Mouse (Mus musculus): ENCODE results near the gene Xxylt1. TPM values are rescaled to one million over a fixed set of nuclear protein-coding genes. Genes with fewer than 3 reads are reported as not detected.

Xxylt1 gene
- polyA plus RNA-seq, 1 experiment from 2014 or later = 8.0 TPM

- no peak overlapping the region for H3K4me2 ChIP-seq (replicated peaks; ENCODE audit: low read depth, low read length)
- no peak overlapping the region for H3K27ac ChIP-seq (ENCODE audit: low read length)
- H3K9me3 ChIP-seq (ENCODE audit: low read length) = no peaks in the 10 kb centered on the region
- DNase-seq (ENCODE audit: low spot score) (no peak), ATAC-seq (no peak)
- no peaks in the 10 kb centered on the region for H3K4me1 ChIP-seq (ENCODE audit: insufficient read depth, low read depth, low read length)
- H3K36me3 ChIP-seq (ENCODE audit: insufficient read depth, low read length) = no peaks in the 10 kb centered on the region
- no peak overlapping the region for H3K9ac ChIP-seq (replicated peaks; ENCODE audit: low read depth)
- 90% methylated on average over 3 of the region's 3 CpGs for WGBS
- H3K27me3 ChIP-seq (replicated peaks; ENCODE audit: insufficient read depth, low read length) = no peaks in the 10 kb centered on the region
- no peak for TF ChIP-seq CTCF (IDR thresholded peaks at IDR 0.05)
- TF ChIP-seq EP300 (IDR thresholded peaks at IDR 0.05) = no peak
- no peak overlapping the region for H3K4me3 ChIP-seq (ENCODE audit: low read depth, low read length)
These were observed 6.8 kb downstream of the Xxylt1 start for GRCm38 (mm10) chr16:31074324-31074908.

GRCm38 (mm10) chr16:31071731-31072130 is 9.5 kb downstream of the Xxylt1 start:
- Histone ChIP-seq H3K4me1 (ENCODE audit: insufficient read depth, low read depth, low read length) (peaks cover 7% of the 10 kb centered on the region; the same call in 1 of the 2 replicates), H3K36me3 (ENCODE audit: insufficient read depth, low read length) (no peaks in the 10 kb centered on the region), H3K9me3 (ENCODE audit: low read length) (no peaks in the 10 kb centered on the region), H3K27me3 (replicated peaks; ENCODE audit: insufficient read depth, low read length) (no peaks in the 10 kb centered on the region), H3K9ac (replicated peaks; ENCODE audit: low read depth) (no peak overlapping the region), H3K27ac (ENCODE audit: low read length) (no peak overlapping the region), H3K4me2 (replicated peaks; ENCODE audit: low read depth, low read length) (no peak overlapping the region), H3K4me3 (ENCODE audit: low read depth, low read length) (no peak overlapping the region)
- WGBS = 82% methylated on average over 6 of the region's 6 CpGs
- no peak for DNase-seq (ENCODE audit: low spot score)
- ATAC-seq = no peak
- TF ChIP-seq EP300 (IDR thresholded peaks at IDR 0.05) = no peak
- TF ChIP-seq CTCF (IDR thresholded peaks at IDR 0.05) = no peak

GRCm38 (mm10) chr16:31070358-31071133 is 10.7 kb downstream of the Xxylt1 start:
- Histone ChIP-seq H3K9ac (replicated peaks; ENCODE audit: low read depth) (no peak overlapping the region), H3K27ac (ENCODE audit: low read length) (no peak overlapping the region), H3K9me3 (ENCODE audit: low read length) (no peaks in the 10 kb centered on the region), H3K27me3 (replicated peaks; ENCODE audit: insufficient read depth, low read length) (no peaks in the 10 kb centered on the region), H3K4me3 (ENCODE audit: low read depth, low read length) (no peak overlapping the region), H3K4me2 (replicated peaks; ENCODE audit: low read depth, low read length) (peak overlapping the region; percentile 31), H3K36me3 (ENCODE audit: insufficient read depth, low read length) (no peaks in the 10 kb centered on the region), H3K4me1 (ENCODE audit: insufficient read depth, low read depth, low read length) (peaks cover 7% of the 10 kb centered on the region; the same call in 1 of the 2 replicates)
- ATAC-seq = peak; percentile 52
- TF ChIP-seq CTCF (IDR thresholded peaks at IDR 0.05) (peak; percentile 98), EP300 (IDR thresholded peaks at IDR 0.05) (no peak)
- 14% methylated on average over 21 of the region's 21 CpGs for WGBS
- DNase-seq (ENCODE audit: low spot score) = peak; percentile 91

- DNase-seq (ENCODE audit: low spot score) (no peak), ATAC-seq (0 out of 2 replicates have a peak, but pooled peaks have one; percentile 20)
- peaks cover 7% of the 10 kb centered on the region; the same call in 1 of the 2 replicates for H3K4me1 ChIP-seq (ENCODE audit: insufficient read depth, low read depth, low read length)
- no peaks in the 10 kb centered on the region for H3K36me3 ChIP-seq (ENCODE audit: insufficient read depth, low read length)
- no peak for TF ChIP-seq CTCF (IDR thresholded peaks at IDR 0.05)
- no peak overlapping the region for H3K27ac ChIP-seq (ENCODE audit: low read length)
- H3K9ac ChIP-seq (replicated peaks; ENCODE audit: low read depth) = no peak overlapping the region
- no peaks in the 10 kb centered on the region for H3K27me3 ChIP-seq (replicated peaks; ENCODE audit: insufficient read depth, low read length)
- H3K4me3 ChIP-seq (ENCODE audit: low read depth, low read length) = no peak overlapping the region
- H3K4me2 ChIP-seq (replicated peaks; ENCODE audit: low read depth, low read length) = no peak overlapping the region
- 63% methylated on average over 14 of the region's 14 CpGs for WGBS
- no peaks in the 10 kb centered on the region for H3K9me3 ChIP-seq (ENCODE audit: low read length)
These were observed 11.7 kb downstream of the Xxylt1 start for GRCm38 (mm10) chr16:31069211-31070166.

- no peak overlapping the region for H3K4me2 ChIP-seq (replicated peaks; ENCODE audit: low read depth, low read length)
- H3K27me3 ChIP-seq (replicated peaks; ENCODE audit: insufficient read depth, low read length) = no peaks in the 10 kb centered on the region
- WGBS = 38% methylated on average over 7 of the region's 7 CpGs
- H3K9ac ChIP-seq (replicated peaks; ENCODE audit: low read depth) = no peak overlapping the region
- H3K9me3 ChIP-seq (ENCODE audit: low read length) = no peaks in the 10 kb centered on the region
- peak; percentile 61 for DNase-seq (ENCODE audit: low spot score)
- H3K4me1 ChIP-seq (ENCODE audit: insufficient read depth, low read depth, low read length) = peaks cover 7% of the 10 kb centered on the region; the same call in 1 of the 2 replicates
- peak; percentile 73 for ATAC-seq
- no peaks in the 10 kb centered on the region for H3K36me3 ChIP-seq (ENCODE audit: insufficient read depth, low read length)
- TF ChIP-seq CTCF (IDR thresholded peaks at IDR 0.05) (peak; percentile 9; the same call in 1 of the 2 replicates), EP300 (IDR thresholded peaks at IDR 0.05) (no peak)
- H3K27ac ChIP-seq (ENCODE audit: low read length) = no peak overlapping the region; the same call in 1 of the 2 replicates
- H3K4me3 ChIP-seq (ENCODE audit: low read depth, low read length) = no peak overlapping the region
These were observed 13.0 kb downstream of the Xxylt1 start for GRCm38 (mm10) chr16:31068280-31068679.

All from lung, postnatal 0 days (tissue).